Mouse (Mus musculus) spleen, adult 2 months (tissue): ENCODE data around the gene Cacul1. TPM values are rescaled to one million over a fixed set of nuclear protein-coding genes. Genes with fewer than 3 reads are reported as not detected.
A peak's percentile ranks its signal among the peaks of the same experiment; 100 is the strongest.

Source experiments
- DNase-seq, 2 experiments: peaks; one replicate each; pipeline versions ENCODE4 v3.0.0 to v3.0.0-alpha.2; 2012 to 2021; ENCODE audit warnings: low spot score in 2 of 2, low read depth in 1 of 2
- H3K27ac ChIP-seq: fragments of 200-500 bp; 2 replicates; pipeline ENCODE4 v1.5.1; 2012; ENCODE audit warnings: low read length, inconsistent platforms; ENCODE audit not compliant: insufficient read depth
- H3K27me3 ChIP-seq: fragments of 200-500 bp; 2 replicates; pipeline ENCODE4 v1.6.1; 2012; ENCODE audit warnings: mild to moderate bottlenecking, moderate library complexity, low read length, inconsistent platforms; ENCODE audit not compliant: control insufficient read depth, insufficient read depth
- H3K36me3 ChIP-seq: fragments of 200-500 bp; 2 replicates; pipeline ENCODE4 v1.6.1; 2012; ENCODE audit warnings: mild to moderate bottlenecking, low read length, inconsistent platforms; ENCODE audit not compliant: control insufficient read depth, insufficient read depth
- H3K4me1 ChIP-seq: fragments of 200-500 bp; 2 replicates; pipeline ENCODE4 v1.6.1; 2011; ENCODE audit warnings: inconsistent platforms; ENCODE audit not compliant: control insufficient read depth, insufficient read depth, insufficient read length
- H3K4me3 ChIP-seq: fragments of 200-500 bp; 2 replicates; pipeline ENCODE4 v1.5.1; 2011; ENCODE audit warnings: mild to moderate bottlenecking, inconsistent platforms; ENCODE audit not compliant: insufficient read depth, insufficient read length; ENCODE audit errors: extremely low read depth
- CTCF ChIP-seq: fragments of 200-500 bp; IDR thresholded peaks from 2 replicates; pipeline ENCODE4 v1.5.1; 2011; ENCODE audit warnings: mild to moderate bottlenecking, inconsistent platforms; ENCODE audit not compliant: insufficient read depth, insufficient read length, insufficient replicate concordance; ENCODE audit errors: extremely low read depth
- POLR2A ChIP-seq: fragments of 200-500 bp; IDR thresholded peaks from 2 replicates; pipeline ENCODE4 v1.6.1; 2011; ENCODE audit warnings: low read depth, low read length, inconsistent platforms
- WGBS: fragments of 180-500 bp; shearing (Covaris S2); methylation state at CpG from one replicate; pipeline ENCODE4 v1.1.7; 2018; 5-methylcytosine and 5-hydroxymethylcytosine counted together
- polyA plus RNA-seq: library from polyadenylated mRNA; depleted of rRNA; stranded (reverse); fragments of >200 nt; gene quantifications from 2 replicates; pipeline ENCODE4 v1.2.3, GENCODE M21; 2012; rRNA removed

The Cacul1 gene
- 7.9 and 10.4 TPM in 2 replicates for polyA plus RNA-seq

- Histone ChIP-seq H3K27me3 (no peaks in the 10 kb centered on the region), H3K4me3 (peak within 1 kb of the TSS; percentile 94), H3K36me3 (no peaks in the 10 kb centered on the region), H3K4me1 (peaks cover 7% of the 10 kb centered on the region; the same call in 1 of the 2 replicates), H3K27ac (peak within 1 kb of the TSS; percentile 86)
- peak; percentile 94 to 95 for DNase-seq
- TF ChIP-seq CTCF (no peak), POLR2A (peak; percentile 63)
- 1% methylated on average over 56 of the region's 64 CpGs for WGBS
Measured at GRCm38 (mm10) chr19:60580582-60581339, at the start of gene Cacul1. Cacul1 (minus strand) TSS chr19:60581025.

GRCm38 (mm10) chr19:60619420-60619819 lies 38.6 kb upstream of the Cacul1 start:
- no peak for DNase-seq
- H3K36me3 ChIP-seq: no peaks in the 10 kb centered on the region
- H3K27me3 ChIP-seq: no peaks in the 10 kb centered on the region
- WGBS: 77% methylated on average over 4 of the region's 4 CpGs
- no peak overlapping the region for H3K4me3 ChIP-seq
- no peak overlapping the region for H3K27ac ChIP-seq
- H3K4me1 ChIP-seq: no peaks in the 10 kb centered on the region
- TF ChIP-seq CTCF: no peak
- no peak for TF ChIP-seq POLR2A

DNA sequence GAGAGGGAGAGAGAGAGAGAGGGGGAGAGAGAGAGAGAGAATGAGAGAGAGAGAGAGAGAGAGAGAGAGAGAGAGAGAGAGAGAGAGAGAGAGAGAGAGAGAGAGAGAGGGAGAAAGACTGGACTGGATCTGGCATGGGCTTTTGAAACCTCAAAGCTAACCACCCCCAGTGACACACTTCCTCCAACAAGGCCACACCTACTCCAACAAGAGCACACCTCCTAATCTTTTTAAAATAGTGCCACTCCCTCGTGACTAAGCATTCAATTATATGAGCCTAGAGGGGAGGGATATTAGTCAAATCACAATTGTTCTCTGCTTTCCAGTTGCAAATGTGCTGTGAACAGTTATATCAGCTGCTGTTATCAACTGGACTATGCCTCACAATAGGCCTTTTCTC lies 36.2 kb upstream of the Cacul1 start:
- DNase-seq: no peak
- TF ChIP-seq POLR2A (no peak), CTCF (no peak)

GRCm38 (mm10) chr19:60615470-60616200 lies 34.8 kb upstream of the Cacul1 start:
- TF ChIP-seq POLR2A: no peak
- no peak for TF ChIP-seq CTCF
- 76% methylated on average over 5 of the region's 5 CpGs for WGBS

More for the DNA sequence above, 36.2 kb upstream of the Cacul1 start:
- WGBS: 31% methylated on average over 1 of the region's 1 CpGs
- no peak overlapping the region for H3K4me3 ChIP-seq
- no peaks in the 10 kb centered on the region for H3K4me1 ChIP-seq
- no peak overlapping the region for H3K27ac ChIP-seq
- H3K36me3 ChIP-seq: no peaks in the 10 kb centered on the region
- no peaks in the 10 kb centered on the region for H3K27me3 ChIP-seq

DNA sequence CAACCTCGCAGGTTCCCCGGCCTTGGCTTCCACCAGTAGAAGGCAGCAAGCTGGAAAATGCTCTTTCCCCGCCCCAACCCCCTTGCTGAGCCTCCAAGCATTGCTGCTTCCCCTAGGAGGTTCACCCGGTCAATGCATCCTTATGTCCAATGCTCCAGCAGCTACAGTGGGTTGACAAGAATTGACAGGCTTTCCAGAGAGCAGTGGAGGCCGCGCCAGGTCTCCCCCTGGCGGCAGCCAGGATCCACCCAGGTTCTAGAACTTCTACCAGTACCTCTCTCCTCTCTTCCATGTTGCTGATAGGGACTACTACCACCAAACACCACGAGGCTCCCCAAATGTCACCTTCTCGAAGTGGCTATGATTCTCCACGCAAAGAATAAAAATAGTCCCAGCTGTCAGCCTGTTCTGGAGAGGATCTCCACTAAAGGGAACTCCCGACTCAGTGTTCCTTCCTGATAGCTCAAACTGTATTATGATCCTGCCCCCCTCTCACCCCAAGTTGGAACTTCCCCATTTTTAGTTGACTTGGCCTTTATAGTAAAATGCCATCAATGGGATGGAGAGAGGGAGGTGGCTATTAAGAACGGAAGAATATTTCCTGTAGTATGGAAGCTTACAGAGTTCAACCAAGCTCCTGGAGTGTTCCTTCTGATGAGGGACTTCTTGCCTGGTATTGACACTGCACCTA lies 30.8 kb upstream of the Cacul1 start:
- Histone ChIP-seq H3K4me1 (no peaks in the 10 kb centered on the region), H3K27ac (no peak overlapping the region), H3K27me3 (no peaks in the 10 kb centered on the region; the same call in 1 of the 2 replicates), H3K4me3 (no peak overlapping the region), H3K36me3 (no peaks in the 10 kb centered on the region)
- 35% methylated on average over 12 of the region's 12 CpGs for WGBS
- TF ChIP-seq POLR2A (no peak), CTCF (peak; percentile 55; the same call in 1 of the 2 replicates)
- peak in 1 of 2 experiments; percentile 5 for DNase-seq

More at GRCm38 (mm10) chr19:60615470-60616200, 34.8 kb upstream of the Cacul1 start:
- Histone ChIP-seq H3K36me3 (no peaks in the 10 kb centered on the region), H3K27ac (no peak overlapping the region), H3K4me3 (no peak overlapping the region), H3K4me1 (no peaks in the 10 kb centered on the region), H3K27me3 (no peaks in the 10 kb centered on the region; the same call in 1 of the 2 replicates)
- no peak for DNase-seq

GRCm38 (mm10) chr19:60608766-60609165 lies 27.9 kb upstream of the Cacul1 start:
- peak in 1 of 2 experiments; percentile 16 for DNase-seq
- WGBS: 63% methylated on average over 5 of the region's 5 CpGs
- H3K4me3 ChIP-seq: no peak overlapping the region
- no peaks in the 10 kb centered on the region for H3K36me3 ChIP-seq
- H3K27me3 ChIP-seq: peaks cover 1% of the 10 kb centered on the region
- no peaks in the 10 kb centered on the region for H3K4me1 ChIP-seq
- TF ChIP-seq POLR2A (no peak), CTCF (peak; percentile 43; the same call in 1 of the 2 replicates)
- no peak overlapping the region for H3K27ac ChIP-seq
